30 mouse cellular contexts compared by ENCODE assay signal in the genomic region with DNA sequence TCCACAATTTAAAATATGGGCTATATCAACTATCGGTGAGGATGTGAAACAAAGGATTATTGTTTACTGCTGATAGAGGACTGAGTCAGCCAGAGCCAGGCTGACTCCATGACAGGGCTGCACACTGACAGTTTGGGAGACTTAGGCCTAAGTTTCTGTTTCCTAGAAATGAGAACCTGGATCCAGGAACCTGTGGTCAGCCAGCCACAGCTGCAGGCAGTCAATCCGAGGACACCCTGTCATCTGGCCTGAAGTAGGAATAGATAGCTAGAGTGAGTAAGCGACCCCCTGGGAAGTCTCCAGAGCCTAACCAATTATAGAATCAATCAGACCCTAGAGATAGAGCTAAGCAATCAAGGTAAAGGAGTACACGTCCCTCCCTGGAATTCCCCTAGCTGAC. TPM values are rescaled to one million over a fixed set of nuclear protein-coding genes. Genes with fewer than 3 reads are reported as not detected.
"Had no signal": no experiment of that assay in that cellular context is flagged by ENCODE, and none has a peak within 500 bp of the region (broad histone marks: within the 10 kb centered on the region; RNA-seq: fewer than 3 reads in every experiment).

No protein-coding gene starts in this region.

- ATAC-seq: hindbrain, postnatal 0 days; inflammation-experienced regulatory T-cells, adult 6 months; intestine, embryonic 15.5 days; intestine, postnatal 0 days had no signal

- H3K36me3 ChIP-seq: heart, embryonic 13.5 days; heart, embryonic 15.5 days; hindbrain, embryonic 13.5 days; hindbrain, embryonic 15.5 days; intestine, embryonic 15.5 days; limb, embryonic 10.5 days; limb, embryonic 12.5 days; liver, embryonic 13.5 days had no signal

- H3K27ac ChIP-seq: gastrocnemius, adult 2 months; heart, adult 2 months; heart, embryonic 13.5 days; heart, embryonic 15.5 days; hindbrain, embryonic 13.5 days; hindbrain, embryonic 15.5 days; hindbrain, postnatal 0 days; intestine, embryonic 15.5 days; layer of hippocampus, adult 2 months; left cerebral cortex, adult 2 months; limb, embryonic 10.5 days; limb, embryonic 12.5 days; liver, embryonic 13.5 days had no signal

- H3K9me3 ChIP-seq: heart, embryonic 13.5 days; heart, embryonic 15.5 days; hindbrain, embryonic 13.5 days; hindbrain, embryonic 15.5 days; intestine, embryonic 15.5 days; limb, embryonic 10.5 days; limb, embryonic 12.5 days; liver, embryonic 13.5 days had no signal

- H3K4me1 ChIP-seq: heart, embryonic 13.5 days; heart, embryonic 15.5 days; hindbrain, embryonic 13.5 days; hindbrain, embryonic 15.5 days; intestine, embryonic 15.5 days; limb, embryonic 10.5 days; limb, embryonic 12.5 days; liver, embryonic 13.5 days had no signal

- H3K4me3 ChIP-seq: gastrocnemius, adult 2 months; heart, adult 2 months; heart, embryonic 13.5 days; heart, embryonic 15.5 days; hindbrain, embryonic 13.5 days; hindbrain, embryonic 15.5 days; intestine, embryonic 15.5 days; layer of hippocampus, adult 2 months; left cerebral cortex, adult 2 months; limb, embryonic 10.5 days; limb, embryonic 12.5 days; liver, embryonic 13.5 days had no signal

- DNase-seq: gastrocnemius, adult 2 months; gastrocnemius, postnatal 10 days; gastrocnemius, postnatal 25 days; heart, adult 11 months; heart, adult 2 months; heart, postnatal 14 days; heart, postnatal 36 days; kidney, adult 18-20 months; kidney, adult 8-10 months; kidney, postnatal 10 days; kidney, postnatal 25 days; kidney, postnatal 4 days; liver; liver, embryonic 13.5 days had no signal

- H3K27me3 ChIP-seq: heart, embryonic 13.5 days; heart, embryonic 15.5 days; hindbrain, embryonic 13.5 days; hindbrain, embryonic 15.5 days; intestine, embryonic 15.5 days; limb, embryonic 12.5 days; liver, embryonic 13.5 days had no signal

- H3K4me2 ChIP-seq: heart, embryonic 11.5 days; heart, embryonic 13.5 days; heart, embryonic 15.5 days; hindbrain, embryonic 13.5 days; hindbrain, embryonic 15.5 days; intestine, embryonic 15.5 days; limb, embryonic 12.5 days; liver, embryonic 11.5 days; liver, embryonic 13.5 days had no signal

- H3K9ac ChIP-seq: heart, embryonic 13.5 days; heart, embryonic 15.5 days; hindbrain, embryonic 13.5 days; hindbrain, embryonic 15.5 days; intestine, embryonic 15.5 days; limb, embryonic 12.5 days; liver, embryonic 13.5 days had no signal

RNA-seq across cellular contexts. Expression of a gene that starts 33.9 kb away (rescaled TPM):
- polyA plus RNA-seq: heart, adult 2 months; heart, embryonic 11.5 days; heart, embryonic 13.5 days; hindbrain, embryonic 11.5 days; hindbrain, embryonic 13.5 days; inflammation-experienced regulatory T-cells, adult 6 months; intestine, embryonic 15.5 days; limb, embryonic 10.5 days; limb, embryonic 12.5 days; liver, embryonic 11.5 days; liver, embryonic 13.5 days had no signal

RNA-seq across cellular contexts. Expression of a gene that starts 41.0 kb away (rescaled TPM):
- polyA plus RNA-seq: heart, adult 2 months; heart, embryonic 11.5 days; heart, postnatal 0 days; inflammation-experienced regulatory T-cells, adult 6 months; limb, embryonic 10.5 days had no signal
